In genomic region chr4:128751006-128751405, GRCm38 (mm10) we compare ENCODE assay signal across 17 mouse cellular contexts. TPM values are rescaled to one million over a fixed set of nuclear protein-coding genes. Genes with fewer than 3 reads are reported as not detected.
DNase-seq lines count a peak whose midpoint lies in the region; ATAC-seq and TF ChIP-seq lines count a peak whose summit lies in the region.
"Had no signal": no experiment of that assay in that cellular context is flagged by ENCODE, and none has a peak within 500 bp of the region (broad histone marks: within the 10 kb centered on the region; RNA-seq: fewer than 3 reads in every experiment).

No protein-coding gene starts in this region.

- TF ChIP-seq EP300 in lung, postnatal 0 days (IDR thresholded peaks at IDR 0.05), result no peak

- H3K9me3 ChIP-seq in intestine, postnatal 0 days (ENCODE audit: control insufficient read depth), result no peaks in the 10 kb centered on the region
- H3K9me3 ChIP-seq in intestine, embryonic 15.5 days, result no peaks in the 10 kb centered on the region
- no peaks in the 10 kb centered on the region for H3K9me3 ChIP-seq in lung, postnatal 0 days (ENCODE audit: low read length)
- H3K9me3 ChIP-seq: limb, embryonic 15.5 days; neural tube, embryonic 13.5 days had no signal

- no peak for ATAC-seq in intestine, postnatal 0 days
- no peak for ATAC-seq in intestine, embryonic 15.5 days
- ATAC-seq in lung, postnatal 0 days, result no peak
- ATAC-seq: intestine, embryonic 16.5 days; Patski had no signal

- peak; percentile 8 for DNase-seq in adrenal gland, postnatal 14 days
- no peak for DNase-seq in adrenal gland, adult 18-20 months (ENCODE audit: low spot score in 2 of 2)
- DNase-seq in lung, postnatal 0 days (ENCODE audit: low spot score), result no peak
- no peak for DNase-seq in lung, postnatal 10 days
- DNase-seq in embryo, embryonic 11 days, result peak; percentile 39
- no peak for DNase-seq in frontal cortex, postnatal 14 days (ENCODE audit: low spot score in 2 of 2)
- DNase-seq: adrenal gland, postnatal 36 days; cerebellum, adult 11-12 months; layer of hippocampus, postnatal 36 days; right cerebral cortex, postnatal 4 days had no signal

- H3K27ac ChIP-seq in intestine, postnatal 0 days (ENCODE audit: low read depth, low read length), result no peak overlapping the region
- no peak overlapping the region for H3K27ac ChIP-seq in intestine, embryonic 15.5 days
- no peak overlapping the region for H3K27ac ChIP-seq in lung, postnatal 0 days (ENCODE audit: low read length)
- H3K27ac ChIP-seq: limb, embryonic 15.5 days; neural tube, embryonic 13.5 days had no signal

- TF ChIP-seq CTCF in intestine, postnatal 0 days (IDR thresholded peaks at IDR 0.05; ENCODE audit: low read depth), result peak; percentile 59
- peak; percentile 65 for TF ChIP-seq CTCF in lung, postnatal 0 days (IDR thresholded peaks at IDR 0.05)

- H3K9ac ChIP-seq in intestine, postnatal 0 days (ENCODE audit: low read depth, low read length), result no peak overlapping the region
- no peak overlapping the region for H3K9ac ChIP-seq in intestine, embryonic 15.5 days
- no peak overlapping the region for H3K9ac ChIP-seq in lung, postnatal 0 days (replicated peaks; ENCODE audit: low read depth)
- H3K9ac ChIP-seq: limb, embryonic 15.5 days; neural tube, embryonic 13.5 days had no signal

- H3K36me3 ChIP-seq in intestine, postnatal 0 days (ENCODE audit: control insufficient read depth, insufficient read depth), result peaks cover 78% of the 10 kb centered on the region
- H3K36me3 ChIP-seq in intestine, embryonic 15.5 days, result peaks cover 62% of the 10 kb centered on the region
- peaks cover 65% of the 10 kb centered on the region for H3K36me3 ChIP-seq in lung, postnatal 0 days (ENCODE audit: insufficient read depth, low read length)

- no peak overlapping the region for H3K4me2 ChIP-seq in intestine, postnatal 0 days (replicated peaks; ENCODE audit: low read depth)
- no peak overlapping the region for H3K4me2 ChIP-seq in intestine, embryonic 15.5 days (replicated peaks)
- no peak overlapping the region for H3K4me2 ChIP-seq in lung, postnatal 0 days (replicated peaks; ENCODE audit: low read depth, low read length)
- H3K4me2 ChIP-seq: limb, embryonic 15.5 days; neural tube, embryonic 13.5 days had no signal

- H3K4me1 ChIP-seq in intestine, postnatal 0 days (replicated peaks; ENCODE audit: control insufficient read depth, insufficient read depth, low read length), result no peaks in the 10 kb centered on the region
- H3K4me1 ChIP-seq in intestine, embryonic 15.5 days (replicated peaks), result no peaks in the 10 kb centered on the region
- H3K4me1 ChIP-seq in lung, postnatal 0 days (ENCODE audit: insufficient read depth, low read depth, low read length), result no peaks in the 10 kb centered on the region

- WGBS in intestine, postnatal 0 days, result 58% methylated on average over 5 of the region's 5 CpGs
- 60% methylated on average over 5 of the region's 5 CpGs for WGBS in intestine, embryonic 15.5 days
- WGBS in lung, postnatal 0 days, result 53% methylated on average over 5 of the region's 5 CpGs

- no peak overlapping the region for H3K4me3 ChIP-seq in intestine, postnatal 0 days (ENCODE audit: low read depth, low read length)
- no peak overlapping the region for H3K4me3 ChIP-seq in intestine, embryonic 15.5 days (replicated peaks)
- no peak overlapping the region for H3K4me3 ChIP-seq in lung, postnatal 0 days (ENCODE audit: low read depth, low read length)
- H3K4me3 ChIP-seq: limb, embryonic 15.5 days; neural tube, embryonic 13.5 days had no signal

- H3K27me3 ChIP-seq in intestine, postnatal 0 days (replicated peaks; ENCODE audit: control insufficient read depth, insufficient read depth, low read length), result no peaks in the 10 kb centered on the region
- H3K27me3 ChIP-seq in intestine, embryonic 15.5 days (replicated peaks), result no peaks in the 10 kb centered on the region
- H3K27me3 ChIP-seq in lung, postnatal 0 days (replicated peaks; ENCODE audit: insufficient read depth, low read length), result no peaks in the 10 kb centered on the region
- H3K27me3 ChIP-seq: limb, embryonic 15.5 days; neural tube, embryonic 13.5 days; Patski had no signal

RNA-seq across cellular contexts. Expression of gene A3galt2, which starts 4.2 kb away (rescaled TPM):
- 0.26 TPM in 2 replicates for total RNA-seq in adrenal gland, postnatal 14 days (2021)
- total RNA-seq in adrenal gland, adult 18-20 months (2021), result under 1 TPM; 0.17 to 0.42 TPM
- not detected in 2 replicates for polyA plus RNA-seq in intestine, postnatal 0 days (2015; fragmentation: Nextera tagmentation; extraction: Ambion mirVana)
- 0.08 and 0.13 TPM in 2 replicates for polyA plus RNA-seq in intestine, embryonic 15.5 days (2015; fragmentation: Nextera tagmentation; extraction: Ambion mirVana)
- 0.04 and 0.08 TPM in 2 replicates for polyA plus RNA-seq in lung, postnatal 0 days (2015; fragmentation: Nextera tagmentation; extraction: Ambion mirVana)
- total RNA-seq: gastrocnemius, adult 8-10 months had no signal

RNA-seq across cellular contexts. Expression of gene Zfp362, which starts 54.8 kb away (rescaled TPM):
- 32.2 and 39.1 TPM in 2 replicates for total RNA-seq in adrenal gland, postnatal 14 days (2021)
- 10 to 100 TPM; 16.0 to 17.5 TPM for total RNA-seq in adrenal gland, adult 18-20 months (2021)
- polyA plus RNA-seq in intestine, postnatal 0 days (2015; fragmentation: Nextera tagmentation; extraction: Ambion mirVana), result 12.6 and 12.9 TPM in 2 replicates
- 22.8 and 23.5 TPM in 2 replicates for polyA plus RNA-seq in intestine, embryonic 15.5 days (2015; fragmentation: Nextera tagmentation; extraction: Ambion mirVana)
- 21.6 and 23.8 TPM in 2 replicates for polyA plus RNA-seq in lung, postnatal 0 days (2015; fragmentation: Nextera tagmentation; extraction: Ambion mirVana)

Comparison
In these comparisons a context has a peak if more than half of its experiments do, and no peak if none do; other contexts are left out.
1. DNase-seq: peak in adrenal gland, postnatal 14 days (single experiment) and embryo, embryonic 11 days (single experiment); none in adrenal gland, adult 18-20 months (0 of 2), lung, postnatal 0 days (single experiment), lung, postnatal 10 days (single experiment) and frontal cortex, postnatal 14 days (0 of 2).